Mouse (Mus musculus): ENCODE measurements at regions not wholly inside any gene's neighbourhood (a gene's known extent, or its start where the extent isn't known, plus 50 kb on each side); places are given as distances from the start of the nearest gene placed in this dataset.
"Not testable (repeated sequence)": the region's sequence is repeated elsewhere in the genome, so short reads cannot be mapped to it uniquely, and the experiment has no call there.

DNA sequence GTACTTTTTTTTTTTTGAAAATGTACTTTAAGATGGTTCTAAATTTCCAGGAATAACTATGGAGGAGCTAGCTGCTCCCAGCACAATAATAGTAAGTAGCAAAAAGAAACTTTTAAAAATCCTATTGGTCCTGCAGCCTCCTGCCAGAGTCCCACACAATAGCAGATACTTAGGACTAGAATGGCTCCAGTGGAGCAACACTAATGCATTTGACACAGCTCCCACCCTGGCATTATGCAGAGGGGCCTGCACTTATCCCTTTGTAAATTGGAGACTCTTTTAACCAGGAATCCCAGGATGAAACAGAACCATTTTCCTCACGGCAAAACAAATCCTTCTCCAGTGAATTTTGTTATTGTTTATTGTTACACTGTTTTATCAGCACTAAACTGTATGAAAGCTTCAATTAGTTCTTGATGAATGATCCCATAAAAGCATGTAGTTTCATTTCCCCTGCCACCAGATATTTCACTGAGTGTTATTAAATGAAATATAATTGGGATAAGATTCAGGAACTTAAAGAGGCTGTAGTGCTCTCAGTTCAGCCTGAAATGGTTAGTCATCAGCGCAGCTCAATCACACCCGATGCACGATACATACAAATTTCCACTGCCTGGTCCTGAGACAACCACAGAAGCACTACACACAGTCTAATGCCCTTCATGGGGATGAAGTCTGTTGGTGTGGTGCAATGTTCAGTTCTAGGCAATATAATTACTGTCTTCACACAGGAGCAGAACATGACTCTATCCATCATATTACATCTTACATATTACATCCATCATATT lies 708.6 kb upstream of the Mms22l start:
- DNase-seq (ENCODE audit: low spot score in 2 of 2) = no peak

DNA sequence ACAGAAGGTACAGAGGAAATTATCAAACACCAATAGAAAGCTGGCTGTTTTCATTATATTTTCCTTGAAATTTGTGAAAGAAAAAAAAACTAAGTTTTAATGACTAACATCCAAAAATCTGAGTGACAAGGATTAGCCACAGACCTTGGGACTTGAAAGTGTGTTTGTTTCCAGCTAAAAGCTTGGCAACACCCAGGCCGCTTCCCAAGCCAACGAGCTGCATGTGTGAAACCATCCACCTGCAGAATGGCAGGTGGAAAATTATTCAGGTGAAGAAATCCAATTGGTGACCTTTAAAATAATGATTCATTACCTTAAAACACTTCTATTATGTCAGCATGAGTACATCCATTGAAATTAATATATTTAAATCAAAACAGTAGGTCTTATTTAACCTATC lies 672.7 kb upstream of the Mms22l start:
- DNase-seq (ENCODE audit: low spot score in 2 of 2) = no peak

DNA sequence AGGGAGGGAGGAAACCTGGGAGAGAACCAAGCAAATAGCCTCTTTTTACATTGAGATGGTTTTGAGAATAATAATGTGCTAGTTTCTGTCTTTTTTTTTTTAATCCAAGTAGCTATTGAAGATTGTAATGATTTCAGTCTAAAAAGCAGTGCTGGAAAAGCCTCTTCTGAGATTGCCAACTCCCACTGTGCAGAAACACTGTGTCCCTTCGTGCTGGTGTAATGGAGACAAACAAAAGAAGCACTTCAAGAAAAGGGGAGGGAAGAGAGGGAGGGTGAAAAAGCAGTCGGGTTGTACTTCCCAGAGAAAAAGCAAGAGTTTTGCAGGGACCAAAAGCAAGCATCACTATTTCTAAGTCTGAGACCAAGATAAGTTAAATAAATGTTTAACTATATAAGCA lies 669.4 kb upstream of the Mms22l start:
- DNase-seq (ENCODE audit: low spot score in 2 of 2) = no peak

DNA sequence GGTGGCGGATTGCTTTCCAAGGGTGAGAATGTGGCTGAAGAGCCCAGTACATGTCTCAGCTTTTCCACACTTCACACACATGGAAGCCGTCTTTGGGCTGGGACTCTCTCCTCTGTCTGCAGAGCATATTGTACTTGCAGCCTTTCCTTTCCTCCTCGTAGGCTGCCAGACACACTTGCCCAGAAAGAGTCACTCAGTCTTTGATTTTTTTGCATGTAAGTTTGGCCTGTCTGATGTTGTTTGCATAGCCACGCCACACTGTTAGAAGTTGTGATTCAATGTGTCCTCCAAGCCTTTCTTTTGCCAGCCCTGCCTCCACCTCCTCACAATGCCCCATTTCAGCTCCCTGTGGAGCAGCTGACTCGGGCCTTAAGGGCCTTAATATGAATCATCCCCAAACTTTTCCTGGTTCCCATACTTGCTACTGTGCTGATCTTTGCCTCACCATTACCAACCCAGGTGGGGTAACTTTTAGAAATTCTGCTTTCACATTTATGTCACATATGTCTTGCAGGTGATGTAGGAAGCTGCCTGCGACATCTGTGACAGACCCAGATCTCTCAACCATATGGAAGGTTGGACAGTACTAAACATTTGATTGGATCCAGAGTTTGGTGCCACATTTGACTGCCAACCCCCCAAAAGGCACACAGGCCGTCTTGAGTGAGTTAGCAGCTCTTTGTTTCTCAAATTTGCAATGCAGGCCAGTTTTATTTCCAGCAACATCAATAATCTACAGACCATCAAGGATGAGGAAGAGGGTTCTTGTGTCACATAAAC lies 663.7 kb upstream of the Mms22l start:
- no peak for DNase-seq (ENCODE audit: low spot score in 2 of 2)

DNA sequence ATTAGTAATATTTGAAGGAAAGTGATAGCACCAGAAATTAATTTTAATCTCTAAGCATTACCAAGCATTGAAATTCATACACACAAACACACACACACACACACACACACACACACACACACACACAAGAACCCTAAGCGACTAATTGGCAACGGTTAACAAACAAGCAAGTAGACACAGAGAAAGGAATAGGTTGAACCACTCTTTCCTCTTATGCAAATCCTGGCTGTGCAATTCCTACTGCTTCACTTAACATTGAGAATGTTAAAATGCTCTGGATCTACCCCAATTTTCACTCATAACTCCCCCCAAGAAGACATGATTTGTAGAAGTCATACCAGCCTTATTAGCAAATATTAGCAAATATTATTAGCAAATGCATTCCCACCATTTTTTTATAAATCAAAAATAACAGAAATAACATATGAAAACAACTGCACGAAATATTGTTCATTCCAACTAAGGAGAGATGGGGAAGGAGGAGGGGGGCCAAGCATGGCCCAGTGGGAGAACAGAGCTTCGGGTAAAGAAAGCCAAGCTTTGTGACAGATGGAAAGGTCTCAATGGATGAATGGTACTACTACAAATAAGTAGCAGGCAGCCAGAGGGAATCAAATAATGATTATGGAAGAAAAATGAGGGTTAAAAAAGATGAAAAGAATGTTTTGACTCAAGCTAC lies 652.5 kb upstream of the Mms22l start:
- no peak for DNase-seq (ENCODE audit: low spot score in 2 of 2)

DNA sequence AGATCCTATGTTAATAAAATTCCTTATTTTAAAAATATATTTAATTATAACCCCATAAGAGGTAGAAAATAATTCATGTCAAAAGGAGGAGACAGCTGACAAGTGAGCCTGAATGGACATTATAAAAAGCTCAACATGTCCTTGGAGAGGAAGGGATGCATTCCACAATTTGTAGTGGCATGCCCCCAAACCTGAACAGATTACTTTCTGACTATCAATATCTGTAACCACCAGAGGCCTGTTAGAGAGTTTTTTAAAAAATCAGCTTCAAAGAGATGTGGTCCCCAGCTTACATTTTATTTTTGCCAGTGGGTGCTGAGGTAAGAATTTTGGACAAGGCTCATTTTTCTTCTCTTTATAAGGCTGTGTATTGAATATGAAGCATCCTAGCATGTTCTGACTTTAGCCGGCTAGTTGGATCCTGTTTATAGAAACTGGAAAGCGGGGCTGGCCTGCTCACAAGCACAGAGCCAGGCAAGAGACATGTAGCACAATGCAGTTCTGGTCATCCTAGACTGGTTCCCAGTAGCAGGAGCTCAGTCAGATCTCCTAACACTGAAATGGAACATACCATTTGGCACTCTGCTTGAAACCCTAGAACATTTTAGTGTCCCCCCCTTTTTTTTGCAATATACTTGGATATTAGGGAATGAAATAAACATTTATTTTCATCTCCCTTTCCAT lies 651.8 kb upstream of the Mms22l start:
- DNase-seq (ENCODE audit: low spot score in 2 of 2) = no peak

DNA sequence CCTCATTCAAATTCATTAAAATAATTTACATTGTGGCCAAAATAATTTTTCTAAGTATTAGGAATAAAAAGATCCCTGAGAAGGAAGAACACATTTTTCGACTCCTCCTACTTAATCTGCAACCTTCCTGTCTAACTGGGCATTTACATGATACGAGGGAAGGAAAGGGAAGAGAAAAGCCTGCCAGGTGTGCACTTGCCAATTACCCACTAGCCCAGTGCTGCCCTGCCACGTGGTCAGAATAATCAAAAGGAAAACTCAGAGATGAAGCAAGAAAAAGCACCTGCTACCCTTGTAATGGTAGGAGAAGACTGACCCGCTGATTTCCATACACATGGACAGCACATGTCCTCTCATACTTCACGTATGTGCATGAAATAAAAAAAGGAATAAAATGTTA lies 651.0 kb upstream of the Mms22l start:
- no peak for DNase-seq (ENCODE audit: low spot score in 2 of 2)

DNA sequence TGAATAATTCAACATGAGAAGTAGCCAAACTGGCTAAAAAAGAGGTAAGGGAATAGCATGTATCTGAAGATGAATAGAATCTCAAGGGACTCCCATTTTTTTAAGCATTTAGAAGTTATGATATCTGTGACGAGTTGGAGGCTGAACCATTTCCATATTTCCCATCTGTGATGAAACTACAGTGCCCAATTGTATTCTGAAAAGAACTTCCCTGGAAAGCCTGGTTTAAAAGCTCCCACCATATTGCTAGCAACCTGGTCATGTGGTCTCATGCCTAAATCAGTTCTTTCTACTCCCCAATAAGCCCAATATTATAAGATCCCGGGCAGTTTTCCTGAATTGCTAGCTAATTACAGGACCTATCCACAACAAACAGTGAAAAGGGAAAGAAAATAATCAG lies 645.6 kb upstream of the Mms22l start:
- DNase-seq (ENCODE audit: low spot score in 2 of 2) = no peak

DNA sequence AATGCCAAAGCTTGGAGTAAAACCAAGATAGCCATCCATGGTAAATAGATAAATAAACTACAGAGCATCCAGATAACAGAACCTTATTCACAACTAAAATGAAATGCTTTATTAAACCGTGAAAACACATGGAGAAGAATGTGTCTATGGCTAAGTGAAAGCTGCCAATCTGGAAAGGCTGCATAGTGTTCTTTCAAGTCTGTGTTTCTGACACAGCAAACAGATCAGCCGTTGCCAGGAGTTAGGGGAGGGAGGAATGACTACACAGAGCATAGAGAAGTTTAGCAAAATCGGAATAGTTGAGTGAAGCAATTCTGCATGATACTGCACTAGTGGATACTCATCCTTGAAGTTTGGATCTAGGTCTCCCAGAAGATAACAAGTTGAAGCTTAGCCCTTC lies 633.8 kb upstream of the Mms22l start:
- DNase-seq (ENCODE audit: low spot score in 2 of 2) = no peak

DNA sequence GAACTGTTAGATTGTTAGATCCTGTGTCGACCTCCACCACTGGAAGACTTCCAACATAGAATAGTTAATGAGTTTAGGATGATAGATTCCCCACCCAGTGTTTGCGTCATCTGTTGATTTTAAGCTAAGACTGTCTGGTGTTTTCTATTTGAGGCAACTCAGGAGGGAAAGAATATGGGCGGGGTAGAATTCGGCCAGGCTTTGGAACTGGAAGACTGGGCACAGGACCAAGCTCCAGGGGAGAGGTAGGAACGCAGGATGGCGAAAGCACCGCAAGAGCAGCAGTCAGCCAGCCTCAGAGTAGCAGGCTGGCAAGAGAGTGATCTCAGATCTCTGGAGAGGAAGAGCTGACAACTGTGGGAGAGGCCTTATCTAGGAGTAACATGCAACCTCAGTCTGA lies 616.2 kb upstream of the Mms22l start:
- DNase-seq (ENCODE audit: low spot score in 2 of 2) = no peak

DNA sequence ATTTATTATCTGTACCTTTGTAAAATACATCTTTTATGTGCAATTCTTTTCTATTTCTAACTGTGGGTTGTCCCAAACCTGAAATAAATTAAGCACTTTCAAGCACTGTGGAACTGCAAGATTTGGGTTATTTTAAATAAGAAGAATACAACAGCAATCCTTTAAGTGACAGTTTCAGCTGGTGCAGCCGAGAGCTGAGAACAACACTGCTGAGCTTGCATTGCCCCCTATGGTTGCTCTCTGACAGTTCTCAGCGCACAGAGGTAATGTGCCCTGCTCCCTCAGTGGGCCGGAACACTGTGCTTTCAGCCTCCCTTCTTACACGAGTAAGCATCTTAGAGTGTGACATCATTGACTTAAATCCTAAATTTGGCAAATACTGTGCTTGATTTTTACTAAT lies 582.9 kb upstream of the Mms22l start:
- peak; percentile 10 to 19 for DNase-seq (ENCODE audit: low spot score in 2 of 2)

DNA sequence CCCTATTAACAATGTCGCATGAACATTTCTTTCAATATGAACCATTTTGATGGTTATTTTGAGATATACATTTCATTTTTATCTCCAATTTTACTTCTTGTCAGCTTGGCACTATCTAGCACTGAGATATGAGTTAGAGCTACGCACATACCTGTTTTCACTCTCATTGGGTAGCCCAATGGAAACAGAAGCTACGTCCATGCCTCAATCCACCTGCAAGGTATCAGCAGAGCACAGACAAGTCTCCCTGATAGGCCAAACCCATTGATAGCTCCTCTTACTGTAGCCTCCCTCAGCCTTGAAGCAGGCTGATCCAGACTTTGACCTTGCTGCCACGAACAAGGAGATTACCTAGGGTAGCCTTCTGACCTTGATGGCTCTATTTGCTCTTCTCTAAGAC lies 582.4 kb upstream of the Mms22l start:
- DNase-seq (ENCODE audit: low spot score in 2 of 2) = no peak

DNA sequence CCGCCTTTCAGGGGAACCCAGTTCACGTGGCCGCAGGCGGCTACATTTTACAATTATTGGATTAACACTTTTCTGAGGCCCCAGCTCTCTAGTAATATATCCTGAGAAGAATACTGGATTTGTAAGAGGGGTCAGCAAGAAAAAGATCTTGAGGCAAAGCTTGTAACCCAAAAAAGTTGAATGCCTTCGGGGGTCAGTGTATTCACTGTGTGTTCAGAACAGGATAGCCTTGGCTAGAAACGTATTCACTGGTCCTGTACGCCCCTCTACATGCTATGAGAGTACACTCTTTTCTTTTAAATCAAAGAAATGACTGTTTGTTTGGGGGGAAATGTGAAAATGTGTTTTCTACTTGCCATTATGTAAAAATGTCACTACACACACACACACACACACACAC lies 581.8 kb upstream of the Mms22l start:
- no peak for DNase-seq (ENCODE audit: low spot score in 2 of 2)

DNA sequence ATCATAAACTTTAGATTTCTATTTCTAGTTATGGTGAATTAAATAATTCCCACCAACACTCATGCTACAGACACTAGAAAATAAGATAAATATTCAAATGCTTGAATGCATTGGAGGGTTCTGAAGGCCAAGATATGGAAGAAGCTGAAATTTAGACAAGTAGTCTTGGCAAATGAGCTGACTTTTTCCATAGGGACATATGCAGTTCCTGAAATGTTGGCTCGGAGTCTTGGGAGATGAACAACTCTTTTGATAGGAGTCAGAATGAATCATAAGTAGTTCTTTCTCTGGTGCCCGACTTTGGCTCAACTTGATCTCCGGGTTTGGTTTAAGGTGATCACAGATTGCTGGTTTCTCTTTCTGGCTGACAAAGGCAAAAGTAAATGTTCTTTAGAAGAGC lies 574.7 kb upstream of the Mms22l start:
- no peak for DNase-seq (ENCODE audit: low spot score in 2 of 2)

DNA sequence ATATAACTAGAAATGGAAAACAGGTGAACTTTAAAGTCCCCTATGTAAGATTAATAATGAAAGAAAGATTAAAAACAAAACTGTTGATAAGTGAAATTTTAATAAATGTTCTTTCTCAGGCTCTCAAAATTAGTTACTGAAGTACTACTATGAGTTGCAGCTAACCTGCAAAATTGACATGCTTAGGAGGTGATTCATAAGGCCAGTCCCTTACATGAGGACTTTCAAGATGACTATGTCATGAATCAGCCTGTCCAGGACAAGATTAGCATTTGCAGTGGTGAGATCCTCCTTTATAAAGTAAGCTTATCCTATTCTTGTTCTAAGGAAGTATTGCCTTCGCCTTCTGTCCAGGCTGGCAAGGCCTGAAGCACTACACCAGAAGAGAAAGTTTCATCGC lies 542.1 kb upstream of the Mms22l start:
- DNase-seq (ENCODE audit: low spot score in 2 of 2) = no peak

DNA sequence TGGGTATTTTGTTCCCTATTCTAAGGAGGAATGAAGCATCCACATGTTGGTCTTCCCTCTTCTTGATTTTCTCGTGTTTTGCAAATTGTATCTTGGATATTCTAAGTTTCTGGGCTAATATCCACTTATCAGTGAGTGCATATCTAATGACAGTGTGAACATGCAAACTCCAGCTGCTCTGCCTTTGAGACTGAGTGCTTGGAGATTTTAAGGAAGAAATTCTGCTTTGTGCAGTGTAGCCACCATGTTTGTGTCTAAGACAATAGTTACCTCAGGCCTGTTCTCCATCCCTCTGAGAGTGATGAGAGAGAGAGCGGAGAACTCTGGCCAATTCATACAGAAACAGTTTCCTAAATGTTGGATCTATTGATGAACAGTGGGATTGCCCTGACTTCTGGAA lies 514.1 kb upstream of the Mms22l start:
- not testable (repeated sequence) for DNase-seq (ENCODE audit: low spot score in 2 of 2)

DNA sequence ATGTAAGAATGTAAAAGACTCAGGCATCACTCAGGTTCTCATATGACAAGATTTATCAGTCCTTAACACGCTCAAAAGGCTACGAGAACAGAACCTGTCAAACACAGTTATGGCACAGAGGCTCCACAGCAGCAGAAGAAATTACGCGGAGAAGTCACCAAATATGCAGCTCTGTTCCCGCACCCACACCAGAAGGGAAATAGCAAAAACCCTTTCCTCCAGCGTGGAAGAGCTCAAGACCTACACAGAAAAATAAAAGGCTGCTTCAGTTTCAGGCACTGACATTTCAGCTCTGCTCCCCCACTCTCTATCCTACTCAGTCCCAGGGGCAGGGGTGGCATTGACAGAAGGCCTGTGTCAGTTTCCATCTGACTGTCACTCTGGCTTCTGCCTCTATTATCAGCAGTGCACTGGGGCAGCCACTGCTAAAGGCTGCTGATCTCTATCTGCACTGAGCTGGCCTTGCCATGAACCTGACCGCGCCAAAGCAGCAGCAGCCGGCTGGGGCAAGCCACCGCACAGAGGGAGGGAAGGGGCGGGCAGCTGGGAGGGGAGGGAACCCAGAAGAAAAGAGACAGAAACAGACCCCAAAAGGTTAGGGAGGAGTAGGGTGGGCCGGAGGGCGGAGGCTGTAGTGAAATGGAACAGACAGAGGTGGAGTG lies 513.3 kb upstream of the Mms22l start:
- peak in 1 of 2 experiments; percentile 6 for DNase-seq (ENCODE audit: low spot score in 2 of 2)

DNA sequence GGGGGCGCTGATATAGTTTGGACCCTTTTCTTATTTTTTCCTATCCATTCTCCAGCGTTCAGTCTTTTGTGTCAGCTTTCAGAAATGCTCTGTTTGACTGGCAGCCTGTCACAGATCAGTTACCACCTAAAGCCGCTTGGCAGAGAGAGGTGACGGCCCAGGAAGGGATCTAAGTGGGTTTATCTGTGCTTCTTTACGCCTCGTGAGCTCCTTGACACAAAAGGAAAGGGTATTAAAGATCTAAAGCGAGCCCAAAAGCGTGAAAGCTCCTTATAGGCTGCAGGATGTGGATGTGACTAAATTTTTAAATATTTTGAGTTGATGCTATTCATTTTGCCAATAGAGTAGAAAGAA lies 512.8 kb upstream of the Mms22l start:
- no peak for DNase-seq (ENCODE audit: low spot score in 2 of 2)

DNA sequence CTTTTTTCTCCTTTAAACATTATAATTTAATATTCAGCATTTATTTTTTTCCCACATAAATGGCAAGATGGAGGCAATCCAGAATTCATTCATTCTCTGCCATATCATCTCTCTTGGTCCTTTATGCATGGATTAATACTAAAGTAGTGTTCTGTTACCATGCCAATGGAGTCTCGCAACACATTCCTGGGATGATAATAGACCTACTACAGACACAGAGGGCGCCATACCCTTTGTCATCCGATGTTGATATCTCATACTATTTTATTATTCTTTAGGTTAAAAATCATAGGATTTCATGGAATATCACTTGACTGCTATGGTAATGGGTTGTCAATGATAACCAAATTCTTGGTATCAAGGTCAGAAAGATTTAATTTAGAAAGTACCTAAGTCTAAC lies 512.2 kb upstream of the Mms22l start:
- no peak for DNase-seq (ENCODE audit: low spot score in 2 of 2)

DNA sequence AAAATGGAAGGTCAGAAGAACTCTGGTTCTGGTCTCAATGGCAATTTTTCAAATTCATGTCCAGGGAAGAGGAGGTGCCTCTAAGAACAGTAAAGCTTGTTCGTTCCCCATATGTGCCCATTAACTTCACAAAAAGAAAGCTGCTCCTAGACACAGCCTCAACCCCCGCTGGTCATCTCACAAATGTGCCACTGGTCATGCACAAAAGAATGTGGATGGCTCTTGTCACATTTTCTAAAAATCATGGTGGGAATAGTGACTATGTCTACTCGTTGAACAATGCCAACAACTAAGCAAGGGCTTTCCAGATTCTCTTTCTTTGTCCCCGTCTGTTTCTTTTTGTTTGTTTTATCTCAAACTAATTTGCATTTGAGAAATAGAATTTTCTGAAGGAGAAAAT lies 510.3 kb upstream of the Mms22l start:
- DNase-seq (ENCODE audit: low spot score in 2 of 2) = no peak

DNA sequence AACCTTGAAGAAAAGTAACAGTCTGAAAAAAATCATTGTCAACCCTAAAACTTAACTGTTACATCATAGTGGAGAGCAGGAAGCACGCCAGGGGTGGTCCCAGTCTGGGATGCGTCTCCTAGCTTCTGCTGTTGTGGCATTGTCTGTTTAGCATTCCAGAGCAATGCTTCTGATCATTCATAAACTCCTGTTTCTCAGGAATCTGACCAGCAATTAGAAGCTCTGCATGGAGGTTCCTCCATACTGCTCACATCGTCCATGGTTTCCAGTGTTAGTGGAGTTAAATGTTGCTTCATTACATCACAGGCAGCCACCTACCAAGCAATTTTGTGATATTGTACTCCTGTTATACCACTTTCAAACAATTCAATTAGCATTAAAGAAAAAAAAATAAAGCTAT lies 502.4 kb upstream of the Mms22l start:
- no peak for DNase-seq (ENCODE audit: low spot score in 2 of 2)
